14 mouse cellular contexts compared by ENCODE assay signal in genomic region chr3:9423669-9424068, GRCm38 (mm10).
"Had no signal": no experiment of that assay in that cellular context is flagged by ENCODE, and none has a peak within 500 bp of the region (broad histone marks: within the 10 kb centered on the region; RNA-seq: fewer than 3 reads in every experiment).

No protein-coding gene starts in this region.

- H3K9me3 ChIP-seq: kidney, embryonic 15.5 days; limb, embryonic 10.5 days; liver, embryonic 15.5 days; neural tube, embryonic 13.5 days had no signal

- H3K4me1 ChIP-seq: kidney, embryonic 15.5 days; limb, embryonic 10.5 days; liver, embryonic 15.5 days; neural tube, embryonic 13.5 days had no signal

- H3K36me3 ChIP-seq: kidney, embryonic 15.5 days; limb, embryonic 10.5 days; liver, embryonic 15.5 days; neural tube, embryonic 13.5 days had no signal

- H3K4me2 ChIP-seq: kidney, embryonic 15.5 days; liver, embryonic 11.5 days; liver, embryonic 15.5 days; neural tube, embryonic 13.5 days had no signal

- H3K27ac ChIP-seq: kidney, embryonic 15.5 days; left cerebral cortex, adult 2 months; limb, embryonic 10.5 days; liver, embryonic 15.5 days; neural tube, embryonic 13.5 days; stomach, postnatal 0 days had no signal

- H3K4me3 ChIP-seq: kidney, embryonic 15.5 days; left cerebral cortex, adult 2 months; limb, embryonic 10.5 days; liver, embryonic 15.5 days; neural tube, embryonic 13.5 days had no signal

- H3K9ac ChIP-seq: kidney, embryonic 15.5 days; liver, embryonic 15.5 days; neural tube, embryonic 13.5 days had no signal

- DNase-seq: kidney, adult 18-20 months; kidney, postnatal 25 days; lung, adult 2 months; lung, postnatal 36 days; right cerebral cortex, adult 18-20 months; thymus, postnatal 25 days had no signal

- ATAC-seq: lung, postnatal 0 days had no signal

- H3K27me3 ChIP-seq: kidney, embryonic 15.5 days; liver, embryonic 15.5 days; neural tube, embryonic 13.5 days had no signal
